Mouse (Mus musculus) midbrain, embryonic 13.5 days (tissue): ENCODE data around the gene Crb3. TPM values are rescaled to one million over a fixed set of nuclear protein-coding genes. Genes with fewer than 3 reads are reported as not detected.

Experiments used
- ATAC-seq: fragments of 200-750 bp; cut with Nextera tagmentation; 2 replicates; pipeline ENCODE4 v1.8.0; 2017; ENCODE audit warnings: mild to moderate bottlenecking, moderate TSS enrichment, moderate library complexity
- H3K27ac ChIP-seq: fragments of 300-500 bp; sonication (generic); 2 replicates; pipeline ENCODE4 v1.5.1; 2015; ENCODE audit warnings: inconsistent platforms, mild to moderate bottlenecking, moderate library complexity
- H3K27me3 ChIP-seq: fragments of 300-500 bp; sonication (generic); 2 replicates; pipeline ENCODE4 v1.6.1; 2015; ENCODE audit warnings: mild to moderate bottlenecking, inconsistent platforms
- H3K36me3 ChIP-seq: fragments of 300-500 bp; sonication (generic); 2 replicates; pipeline ENCODE4 v1.6.1; 2015; ENCODE audit warnings: mild to moderate bottlenecking, inconsistent platforms
- H3K4me1 ChIP-seq: fragments of 300-500 bp; sonication (generic); replicated peaks from 2 replicates; pipeline ENCODE4 v1.6.1; 2015; ENCODE audit warnings: inconsistent platforms
- H3K4me2 ChIP-seq: fragments of 300-500 bp; sonication (generic); replicated peaks from 2 replicates; pipeline ENCODE4 v1.6.1; 2015; ENCODE audit warnings: moderate library complexity, mild to moderate bottlenecking, inconsistent platforms
- H3K4me3 ChIP-seq: fragments of 300-500 bp; sonication (generic); replicated peaks from 2 replicates; pipeline ENCODE4 v1.5.1; 2015; ENCODE audit warnings: mild to moderate bottlenecking, inconsistent platforms
- H3K9ac ChIP-seq: fragments of 300-500 bp; sonication (generic); replicated peaks from 2 replicates; pipeline ENCODE4 v1.6.1; 2015; ENCODE audit warnings: mild to moderate bottlenecking, inconsistent platforms
- H3K9me3 ChIP-seq: fragments of 300-500 bp; sonication (generic); 2 replicates; pipeline ENCODE4 v1.6.1; 2016; ENCODE audit warnings: mild to moderate bottlenecking, inconsistent platforms
- WGBS: fragments of 180-500 bp; shearing (Covaris S2); methylation state at CpG from one replicate; pipeline ENCODE4 v1.1.7; 2015; 5-methylcytosine and 5-hydroxymethylcytosine counted together
- polyA plus RNA-seq: library from polyadenylated mRNA; unstranded; fragments of >200 nt; fragmentation: Nextera tagmentation; extraction: Ambion mirVana; gene quantifications from 2 replicates; pipeline ENCODE4 v1.2.1, GENCODE M21; 2015

Gene Crb3
- polyA plus RNA-seq, 1 experiment from 2014 or later = 1.2 TPM

- peak; percentile 68 for ATAC-seq
- Histone ChIP-seq H3K36me3 (no peaks in the 10 kb centered on the region), H3K4me1 (peaks cover 7% of the 10 kb centered on the region), H3K4me2 (peak overlapping the region; percentile 38), H3K27me3 (peaks cover 7% of the 10 kb centered on the region), H3K9ac (no peak overlapping the region), H3K27ac (no peak overlapping the region), H3K4me3 (peak overlapping the region; percentile 17), H3K9me3 (no peaks in the 10 kb centered on the region)
- WGBS = 1% methylated on average over 18 of the region's 19 CpGs
Observed at GRCm38 (mm10) chr17:57095855-57096622, 37.1 kb downstream of the Crb3 start.

- H3K9me3 ChIP-seq = no peaks in the 10 kb centered on the region
- peaks cover 7% of the 10 kb centered on the region for H3K27me3 ChIP-seq
- H3K4me1 ChIP-seq = peaks cover 7% of the 10 kb centered on the region
- H3K27ac ChIP-seq = no peak overlapping the region
- no peak overlapping the region for H3K9ac ChIP-seq
- WGBS = under 1% methylated on average over 11 of the region's 11 CpGs
- peak overlapping the region; percentile 17; the same call in 1 of the 2 replicates for H3K4me3 ChIP-seq
- H3K36me3 ChIP-seq = no peaks in the 10 kb centered on the region
- peak; percentile 85 for ATAC-seq
- peak overlapping the region; percentile 38 for H3K4me2 ChIP-seq
Observed at GRCm38 (mm10) chr17:57096623-57096920, 37.7 kb downstream of the Crb3 start.

GRCm38 (mm10) chr17:57098321-57098720 lies 39.4 kb downstream of the Crb3 start:
- Histone ChIP-seq H3K27ac (no peak overlapping the region), H3K9me3 (no peaks in the 10 kb centered on the region), H3K4me1 (peaks cover 7% of the 10 kb centered on the region), H3K4me2 (no peak overlapping the region), H3K9ac (no peak overlapping the region), H3K27me3 (peaks cover 7% of the 10 kb centered on the region), H3K36me3 (no peaks in the 10 kb centered on the region), H3K4me3 (no peak overlapping the region)
- 85% methylated on average over 5 of the region's 5 CpGs for WGBS
- ATAC-seq = no peak

GRCm38 (mm10) chr17:57099629-57100325 lies 40.9 kb downstream of the Crb3 start:
- Histone ChIP-seq H3K4me1 (peaks cover 13% of the 10 kb centered on the region), H3K27me3 (peaks cover 5% of the 10 kb centered on the region), H3K4me2 (no peak overlapping the region), H3K9me3 (no peaks in the 10 kb centered on the region), H3K4me3 (no peak overlapping the region), H3K27ac (no peak overlapping the region), H3K36me3 (no peaks in the 10 kb centered on the region), H3K9ac (no peak overlapping the region)
- 9% methylated on average over 10 of the region's 10 CpGs for WGBS
- ATAC-seq = no peak

- Histone ChIP-seq H3K9ac (no peak overlapping the region), H3K36me3 (no peaks in the 10 kb centered on the region), H3K4me2 (no peak overlapping the region), H3K27ac (no peak overlapping the region), H3K4me1 (peaks cover 27% of the 10 kb centered on the region), H3K27me3 (no peaks in the 10 kb centered on the region), H3K4me3 (no peak overlapping the region), H3K9me3 (no peaks in the 10 kb centered on the region)
- no peak for ATAC-seq
- WGBS = 92% methylated on average over 2 of the region's 2 CpGs
Observed at GRCm38 (mm10) chr17:57102276-57102675, 43.4 kb downstream of the Crb3 start.

GRCm38 (mm10) chr17:57104496-57104895 lies 45.6 kb downstream of the Crb3 start:
- Histone ChIP-seq H3K27me3 (no peaks in the 10 kb centered on the region), H3K9me3 (no peaks in the 10 kb centered on the region), H3K27ac (no peak overlapping the region), H3K36me3 (no peaks in the 10 kb centered on the region), H3K4me1 (peaks cover 29% of the 10 kb centered on the region), H3K9ac (peak overlapping the region; percentile 81; the same call in 1 of the 2 replicates), H3K4me2 (peak overlapping the region; percentile 90), H3K4me3 (peak overlapping the region; percentile 61)
- 50% methylated on average over 4 of the region's 4 CpGs for WGBS
- peak; percentile 12; the same call in 1 of the 2 replicates for ATAC-seq

GRCm38 (mm10) chr17:57105181-57106034 lies 46.5 kb downstream of the Crb3 start, which contains the start of gene Tnfsf9:
Gene Tnfsf9, plus strand, starts transcription at chr17:57105325.
- under 1% methylated on average over 59 of the region's 61 CpGs for WGBS
- peaks cover 29% of the 10 kb centered on the region for H3K4me1 ChIP-seq

GRCm38 (mm10) chr17:57106035-57106368 lies 47.1 kb downstream of the Crb3 start:
- Histone ChIP-seq H3K4me2 (peak overlapping the region; percentile 90), H3K36me3 (no peaks in the 10 kb centered on the region), H3K4me3 (peak overlapping the region; percentile 61), H3K27ac (no peak overlapping the region), H3K4me1 (peaks cover 29% of the 10 kb centered on the region), H3K27me3 (no peaks in the 10 kb centered on the region), H3K9me3 (no peaks in the 10 kb centered on the region), H3K9ac (peak overlapping the region; percentile 81)
- ATAC-seq = no peak
- WGBS = 6% methylated on average over 9 of the region's 9 CpGs

More at GRCm38 (mm10) chr17:57105181-57106034, 46.5 kb downstream of the Crb3 start, which contains the start of gene Tnfsf9:
- no peaks in the 10 kb centered on the region for H3K9me3 ChIP-seq
- H3K9ac ChIP-seq = peak within 1 kb of the TSS; percentile 81
- peak; percentile 85 for ATAC-seq
- no peaks in the 10 kb centered on the region for H3K36me3 ChIP-seq
- H3K27ac ChIP-seq = no peak within 1 kb of the TSS
- no peaks in the 10 kb centered on the region for H3K27me3 ChIP-seq
- H3K4me2 ChIP-seq = peak within 1 kb of the TSS; percentile 90
- peak within 1 kb of the TSS; percentile 61 for H3K4me3 ChIP-seq

- H3K9ac ChIP-seq = no peak overlapping the region
- H3K4me3 ChIP-seq = no peak overlapping the region
- no peak overlapping the region for H3K27ac ChIP-seq
- 94% methylated on average over 5 of the region's 5 CpGs for WGBS
- H3K36me3 ChIP-seq = no peaks in the 10 kb centered on the region
- 0 out of 2 replicates have a peak overlapping the region, but pooled peaks have one; percentile 8 for H3K4me2 ChIP-seq
- H3K27me3 ChIP-seq = no peaks in the 10 kb centered on the region
- peaks cover 29% of the 10 kb centered on the region for H3K4me1 ChIP-seq
- ATAC-seq = no peak
- H3K9me3 ChIP-seq = no peaks in the 10 kb centered on the region
Observed at GRCm38 (mm10) chr17:57107064-57107463, 48.2 kb downstream of the Crb3 start.

GRCm38 (mm10) chr17:57108040-57108665 lies 49.2 kb downstream of the Crb3 start:
- Histone ChIP-seq H3K9me3 (no peaks in the 10 kb centered on the region), H3K27ac (no peak overlapping the region), H3K4me1 (peaks cover 29% of the 10 kb centered on the region), H3K9ac (no peak overlapping the region), H3K36me3 (no peaks in the 10 kb centered on the region), H3K27me3 (no peaks in the 10 kb centered on the region), H3K4me3 (no peak overlapping the region), H3K4me2 (no peak overlapping the region)
- WGBS = 86% methylated on average over 7 of the region's 7 CpGs
- ATAC-seq = no peak

- Histone ChIP-seq H3K4me1 (peaks cover 29% of the 10 kb centered on the region), H3K4me3 (no peak overlapping the region), H3K9me3 (no peaks in the 10 kb centered on the region), H3K36me3 (no peaks in the 10 kb centered on the region), H3K27ac (no peak overlapping the region), H3K4me2 (no peak overlapping the region), H3K27me3 (no peaks in the 10 kb centered on the region), H3K9ac (no peak overlapping the region)
- 63% methylated on average over 5 of the region's 5 CpGs for WGBS
- no peak for ATAC-seq
Observed at GRCm38 (mm10) chr17:57108666-57109171, 49.8 kb downstream of the Crb3 start.
